Mouse (Mus musculus) cerebellum, adult 8-10 months (tissue): ENCODE results near the gene Sash1.

Experiments
- DNase-seq: peaks from one replicate; pipeline ENCODE4 v3.0.0; 2022

Sash1 gene

DNA sequence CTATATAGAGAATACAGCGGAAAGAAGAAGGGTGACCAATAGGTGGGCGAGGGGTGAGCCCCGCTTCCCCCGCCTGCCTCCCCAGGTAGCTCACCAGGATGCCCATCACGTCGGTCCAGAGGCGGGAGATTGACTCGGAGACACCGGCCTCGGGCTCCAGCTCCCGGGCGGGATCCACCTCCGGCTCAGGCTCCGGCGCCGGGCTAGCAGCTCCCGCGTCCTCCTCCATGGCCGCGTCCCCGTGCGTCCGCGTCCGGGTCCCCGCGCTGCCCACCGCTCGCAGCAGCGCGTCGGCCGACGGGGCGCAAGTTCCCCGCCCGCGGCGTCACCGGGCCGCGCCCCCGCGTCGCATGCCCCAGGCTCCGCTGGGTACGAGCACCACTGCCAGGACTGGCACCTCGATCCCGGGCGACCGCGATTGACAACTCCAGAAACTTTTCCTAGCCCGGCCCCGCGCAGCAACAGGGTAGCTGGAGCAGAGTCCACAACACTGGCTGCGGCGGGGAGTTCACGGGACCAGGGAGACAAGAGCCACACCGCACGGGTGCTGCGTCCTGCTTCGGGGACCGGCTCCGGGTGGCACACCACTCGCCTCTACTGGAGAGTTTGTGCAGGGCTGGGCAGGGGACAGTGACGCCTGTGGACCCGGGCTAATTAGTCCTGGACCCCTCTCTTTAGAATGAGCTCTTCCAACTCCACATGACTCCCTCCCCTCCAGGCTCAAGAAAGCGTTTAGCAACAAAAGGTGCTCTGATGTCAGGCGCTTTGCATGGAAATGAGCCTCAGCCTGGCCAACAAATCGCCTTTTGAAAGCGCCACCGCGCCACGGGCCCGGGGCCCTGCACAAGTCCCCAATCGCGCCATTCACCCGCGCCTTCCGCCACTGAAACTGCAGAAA is at the start of gene Sash1:
Sash1 (minus strand) TSS at position 441 of the 898 bp plus-strand sequence.
- peak; percentile 21 for DNase-seq

DNA sequence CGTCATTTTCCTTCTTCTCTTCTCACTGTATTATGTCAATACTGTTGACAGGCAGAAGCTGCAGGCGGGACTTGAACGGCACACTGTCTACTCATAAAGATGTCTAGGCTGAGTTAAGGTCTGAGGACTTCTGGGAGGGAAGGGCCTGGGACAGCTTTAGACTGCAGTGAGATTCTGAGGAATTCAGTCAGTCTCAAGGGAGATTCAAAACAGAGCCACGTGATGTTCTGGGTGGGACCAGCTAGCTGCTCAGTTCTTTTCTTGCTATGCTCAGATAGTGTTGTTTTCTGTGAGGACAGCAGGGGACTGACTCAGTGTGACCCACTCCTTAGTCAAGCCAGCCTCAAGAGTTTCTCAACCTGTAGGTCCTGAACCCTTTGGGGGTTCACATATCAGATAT is 49.7 kb upstream of the Sash1 start:
- no peak for DNase-seq

- no peak for DNase-seq
Observed at GRCm38 (mm10) chr10:8933451-8934372, 47.8 kb upstream of the Sash1 start.

GRCm38 (mm10) chr10:8931548-8932240 is 45.8 kb upstream of the Sash1 start:
- no peak for DNase-seq

GRCm38 (mm10) chr10:8930672-8931071 is 44.8 kb upstream of the Sash1 start:
- DNase-seq = no peak

DNA sequence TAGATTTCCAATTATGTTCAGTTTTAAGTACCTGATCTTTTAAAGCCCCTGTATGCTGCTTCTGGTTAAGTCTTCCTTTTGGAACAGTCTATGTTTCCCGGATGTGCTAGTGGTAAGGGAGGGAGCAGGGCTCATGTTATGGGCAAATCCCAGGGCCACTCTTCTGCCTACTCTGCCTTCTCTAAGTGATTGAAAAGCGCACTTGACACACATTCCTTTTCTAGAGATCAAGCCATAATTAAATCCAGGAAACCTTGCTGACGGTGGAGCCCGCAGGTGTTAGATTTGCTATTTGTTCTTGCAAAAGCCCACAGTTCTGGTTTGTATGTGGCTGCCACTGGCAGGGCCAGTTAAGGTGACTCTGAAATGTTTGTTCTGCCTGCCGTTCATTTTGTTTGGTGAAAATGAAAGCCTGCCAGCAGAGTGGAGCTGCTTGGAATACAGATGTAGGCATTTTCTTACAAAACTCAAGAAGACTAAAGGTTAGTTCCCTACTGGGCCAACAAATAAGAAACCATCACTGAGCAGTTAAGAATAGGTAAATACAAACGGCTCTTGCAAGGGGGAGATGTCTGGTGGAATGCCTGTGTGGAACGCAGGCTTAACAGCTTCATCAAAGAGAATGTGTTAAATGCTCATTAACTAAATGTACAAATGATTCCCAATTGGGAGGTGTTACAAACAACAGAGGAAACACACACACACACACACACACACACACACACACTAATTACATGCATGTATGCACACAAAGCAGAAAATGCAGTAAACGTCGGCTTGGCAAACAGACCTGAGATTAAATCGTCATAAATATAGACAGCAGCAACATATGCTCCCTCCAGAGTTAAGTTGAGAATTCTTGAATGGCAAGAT is 43.1 kb upstream of the Sash1 start:
- no peak for DNase-seq

- no peak for DNase-seq
Observed at GRCm38 (mm10) chr10:8928261-8928660, 42.4 kb upstream of the Sash1 start.

- DNase-seq = no peak
Observed at GRCm38 (mm10) chr10:8926906-8927305, 41.0 kb upstream of the Sash1 start.

GRCm38 (mm10) chr10:8926295-8926694 is 40.4 kb upstream of the Sash1 start:
- no peak for DNase-seq

GRCm38 (mm10) chr10:8925299-8925698 is 39.4 kb upstream of the Sash1 start:
- DNase-seq = no peak

DNA sequence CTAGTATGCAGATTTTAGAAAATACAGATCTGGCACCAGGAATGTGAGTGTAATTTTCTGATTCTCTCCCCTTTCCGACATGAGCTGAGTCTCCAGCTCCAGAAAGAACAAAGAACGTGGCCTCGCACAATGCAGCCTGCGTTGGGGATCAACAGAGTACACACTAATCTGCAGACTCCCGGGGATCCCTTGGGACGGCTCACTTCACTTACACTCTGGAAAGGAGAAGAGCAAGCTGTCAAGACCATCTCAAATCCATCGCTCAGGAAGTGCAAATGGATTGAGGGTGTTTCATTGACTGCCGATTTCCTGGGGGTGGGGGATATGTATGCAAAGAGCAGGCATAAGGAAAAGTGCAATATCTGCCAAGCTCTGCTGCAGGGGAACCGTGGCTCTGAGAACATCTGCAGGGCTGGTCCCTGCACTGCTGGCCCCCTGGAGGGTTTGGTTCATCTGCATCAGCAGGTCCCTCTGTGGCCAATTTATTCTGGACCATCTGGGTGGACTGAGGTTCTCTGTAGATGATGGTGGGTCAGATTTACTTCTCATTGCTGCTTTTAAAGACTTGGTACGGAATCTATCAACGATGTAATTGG is 35.3 kb upstream of the Sash1 start:
- DNase-seq = no peak

- no peak for DNase-seq
Observed at GRCm38 (mm10) chr10:8917798-8918197, 31.9 kb upstream of the Sash1 start.

- no peak for DNase-seq
Observed at GRCm38 (mm10) chr10:8917350-8917749, 31.5 kb upstream of the Sash1 start.

DNA sequence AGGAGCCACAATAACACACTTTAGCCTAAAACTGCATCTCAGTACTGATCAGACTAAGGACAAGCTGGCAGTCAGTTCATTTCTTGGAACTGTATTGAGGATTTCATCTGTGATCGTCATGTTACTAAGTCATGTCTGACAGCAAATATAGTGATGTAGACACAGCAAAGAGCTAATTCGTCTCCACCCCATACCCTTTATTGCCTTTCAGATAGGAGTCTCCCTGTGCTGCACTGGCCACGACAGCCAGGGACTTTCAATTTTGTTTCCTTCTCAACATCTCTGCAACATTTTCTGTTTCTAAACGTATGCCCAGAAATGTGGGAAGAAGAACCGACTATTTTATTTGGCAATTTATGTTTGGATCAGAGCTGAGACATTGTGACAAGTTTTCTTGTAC is 29.9 kb upstream of the Sash1 start:
- no peak for DNase-seq

DNA sequence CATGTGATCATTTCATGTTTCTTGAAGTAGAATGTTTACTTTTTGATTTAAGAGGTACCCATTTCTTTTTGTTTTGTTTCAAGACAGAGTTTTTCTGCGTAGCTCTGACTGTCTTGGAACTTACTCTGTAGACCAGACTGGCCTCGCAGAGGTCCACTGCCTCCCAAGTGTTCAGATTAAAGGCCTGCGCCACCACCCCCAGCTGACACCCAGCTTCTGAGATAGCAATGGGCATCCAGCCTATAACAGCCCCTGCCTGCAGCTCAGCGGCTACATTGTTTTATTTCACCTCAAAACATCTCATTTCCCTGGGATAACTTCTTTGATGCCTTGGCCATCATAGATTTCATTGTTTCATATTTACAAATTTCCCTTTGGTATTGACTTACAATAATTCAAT is 28.0 kb upstream of the Sash1 start:
- no peak for DNase-seq

GRCm38 (mm10) chr10:8912706-8913275 is 26.9 kb upstream of the Sash1 start:
- DNase-seq = no peak

- DNase-seq = no peak
Observed at GRCm38 (mm10) chr10:8912213-8912612, 26.3 kb upstream of the Sash1 start.

DNA sequence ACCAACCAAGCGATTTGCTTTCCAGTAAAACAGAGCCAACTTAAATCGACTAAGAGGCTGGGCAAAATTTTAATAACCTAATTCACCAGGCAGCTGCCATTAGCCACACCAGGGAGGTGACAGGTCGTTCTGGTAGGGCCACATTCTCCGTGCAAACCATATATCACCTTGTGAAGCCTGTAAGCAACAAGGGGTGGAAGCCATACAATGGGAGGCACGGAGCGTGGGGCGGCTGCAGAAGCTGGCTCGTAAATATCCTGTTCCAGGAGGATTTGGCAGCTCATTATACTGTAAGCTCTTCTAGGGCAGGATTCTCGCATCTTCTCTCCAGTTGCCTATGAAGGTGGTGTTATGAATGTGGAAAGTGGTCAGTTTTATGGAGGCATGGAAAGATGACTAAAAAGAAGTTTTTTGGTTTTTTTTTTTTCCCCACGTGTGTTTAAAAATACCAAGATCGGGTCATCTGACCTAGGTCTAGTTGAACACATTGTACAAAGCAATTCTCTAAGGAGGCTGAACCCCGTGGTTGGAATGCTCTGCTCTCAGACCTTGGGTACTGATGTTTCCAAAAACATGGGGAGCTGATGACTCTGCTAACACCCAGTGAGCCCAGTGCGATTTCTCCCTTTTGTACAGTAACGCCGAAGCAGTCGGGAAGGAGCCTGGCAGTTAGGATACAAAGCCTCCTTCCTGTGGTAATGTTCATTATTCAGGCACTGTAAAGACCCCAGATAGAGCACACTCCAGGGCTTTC is 24.5 kb upstream of the Sash1 start:
- no peak for DNase-seq

- DNase-seq = no peak
Observed at GRCm38 (mm10) chr10:8903086-8903485, 17.2 kb upstream of the Sash1 start.

GRCm38 (mm10) chr10:8902412-8902811 is 16.5 kb upstream of the Sash1 start:
- DNase-seq = no peak
